Mouse (Mus musculus) intestine, postnatal 0 days (tissue): ENCODE data around the gene Bcr. TPM values are rescaled to one million over a fixed set of nuclear protein-coding genes. Genes with fewer than 3 reads are reported as not detected.
A peak's percentile ranks its signal among the peaks of the same experiment; 100 is the strongest.

Experiments
- ATAC-seq: fragments of 200-750 bp; cut with Nextera tagmentation; 2 replicates; pipeline ENCODE4 v1.8.0; 2017; ENCODE audit warnings: mild to moderate bottlenecking, moderate TSS enrichment, moderate library complexity
- H3K27ac ChIP-seq: fragments of 300-500 bp; sonication (generic); 2 replicates; pipeline ENCODE4 v1.5.1; 2014; ENCODE audit warnings: mild to moderate bottlenecking, low read depth, low read length, moderate library complexity
- H3K27me3 ChIP-seq: fragments of 300-500 bp; sonication (generic); replicated peaks from 2 replicates; pipeline ENCODE4 v1.6.1; 2014; ENCODE audit warnings: low read length, mixed read lengths; ENCODE audit not compliant: control insufficient read depth, insufficient read depth
- H3K36me3 ChIP-seq: fragments of 300-500 bp; sonication (generic); 2 replicates; pipeline ENCODE4 v1.6.1; 2014; ENCODE audit warnings: mild to moderate bottlenecking, moderate library complexity; ENCODE audit not compliant: control insufficient read depth, insufficient read depth
- H3K4me1 ChIP-seq: fragments of 300-500 bp; sonication (generic); replicated peaks from 2 replicates; pipeline ENCODE4 v1.6.1; 2014; ENCODE audit warnings: antibody characterized with exemption, low read length, mixed read lengths; ENCODE audit not compliant: control insufficient read depth, insufficient read depth
- H3K4me2 ChIP-seq: fragments of 300-500 bp; sonication (generic); replicated peaks from 2 replicates; pipeline ENCODE4 v1.6.1; 2014; ENCODE audit warnings: low read depth, mild to moderate bottlenecking, moderate library complexity
- H3K4me3 ChIP-seq: fragments of 300-500 bp; sonication (generic); 2 replicates; pipeline ENCODE4 v1.5.1; 2014; ENCODE audit warnings: low read depth, low read length
- H3K9ac ChIP-seq: fragments of 300-500 bp; sonication (generic); 2 replicates; pipeline ENCODE4 v1.6.1; 2014; ENCODE audit warnings: mild to moderate bottlenecking, low read depth, low read length
- H3K9me3 ChIP-seq: fragments of 300-500 bp; sonication (generic); 2 replicates; pipeline ENCODE4 v1.6.1; 2016; ENCODE audit warnings: mixed run types; ENCODE audit not compliant: control insufficient read depth
- CTCF ChIP-seq: sonication (generic); IDR thresholded peaks from 2 replicates; pipeline ENCODE4 v1.5.1; 2016; ENCODE audit warnings: low read depth, mild to moderate bottlenecking, control low read depth, antibody characterized with exemption, moderate library complexity
- WGBS: fragments of 180-500 bp; shearing (Covaris S2); extraction: QIAGEN DNeasy Blood & Tissue Kit; methylation state at CpG from one replicate; pipeline ENCODE4 v1.1.7; 2014; 5-methylcytosine and 5-hydroxymethylcytosine counted together
- polyA plus RNA-seq: library from polyadenylated mRNA; unstranded; fragments of >200 nt; fragmentation: Nextera tagmentation; extraction: Ambion mirVana; gene quantifications from 2 replicates; pipeline ENCODE4 v1.2.1, GENCODE M21; 2015

Bcr gene
- polyA plus RNA-seq, 1 experiment from 2014 or later, result 26.7 TPM

- no peak for TF ChIP-seq CTCF
- no peak overlapping the region for H3K27ac ChIP-seq
- H3K9me3 ChIP-seq, result no peaks in the 10 kb centered on the region
- peak; percentile 37 for ATAC-seq
- H3K4me2 ChIP-seq, result no peak overlapping the region
- H3K4me1 ChIP-seq, result no peaks in the 10 kb centered on the region
- H3K27me3 ChIP-seq, result no peaks in the 10 kb centered on the region
- WGBS, result 47% methylated on average over 12 of the region's 12 CpGs
- peaks cover 47% of the 10 kb centered on the region for H3K36me3 ChIP-seq
- H3K4me3 ChIP-seq, result no peak overlapping the region
- no peak overlapping the region for H3K9ac ChIP-seq
These were observed 109.9 kb downstream of the Bcr start for GRCm38 (mm10) chr10:75170207-75170850.

DNA sequence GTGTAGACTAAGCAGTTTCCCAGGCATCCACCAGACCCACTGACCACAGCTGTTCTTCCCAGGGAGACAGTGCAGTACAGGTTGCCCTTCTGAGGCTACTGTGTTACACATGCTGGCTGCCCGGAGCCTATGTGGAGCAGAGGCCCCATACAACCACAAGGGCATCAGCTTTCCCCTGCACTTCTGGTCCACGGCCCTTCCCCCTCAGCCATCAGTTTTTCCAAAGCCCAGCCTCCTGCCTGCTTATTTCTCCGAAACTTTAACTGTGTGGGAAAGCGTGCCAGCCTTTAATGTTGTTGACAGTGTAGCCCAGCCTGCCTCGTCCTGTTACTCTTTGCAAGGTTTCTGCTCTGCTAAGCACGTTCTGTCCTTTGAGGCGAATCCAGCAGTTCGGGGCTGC is 112.7 kb downstream of the Bcr start:
- Histone ChIP-seq H3K4me1 (no peaks in the 10 kb centered on the region), H3K4me2 (no peak overlapping the region), H3K4me3 (no peak overlapping the region), H3K27me3 (no peaks in the 10 kb centered on the region), H3K9ac (no peak overlapping the region), H3K27ac (peak overlapping the region; percentile 55; the same call in 1 of the 2 replicates), H3K9me3 (no peaks in the 10 kb centered on the region), H3K36me3 (peaks cover 64% of the 10 kb centered on the region)
- ATAC-seq, result no peak
- WGBS, result 69% methylated on average over 8 of the region's 8 CpGs
- TF ChIP-seq CTCF, result 0 out of 2 replicates have a peak, but pooled peaks have one; percentile 13

DNA sequence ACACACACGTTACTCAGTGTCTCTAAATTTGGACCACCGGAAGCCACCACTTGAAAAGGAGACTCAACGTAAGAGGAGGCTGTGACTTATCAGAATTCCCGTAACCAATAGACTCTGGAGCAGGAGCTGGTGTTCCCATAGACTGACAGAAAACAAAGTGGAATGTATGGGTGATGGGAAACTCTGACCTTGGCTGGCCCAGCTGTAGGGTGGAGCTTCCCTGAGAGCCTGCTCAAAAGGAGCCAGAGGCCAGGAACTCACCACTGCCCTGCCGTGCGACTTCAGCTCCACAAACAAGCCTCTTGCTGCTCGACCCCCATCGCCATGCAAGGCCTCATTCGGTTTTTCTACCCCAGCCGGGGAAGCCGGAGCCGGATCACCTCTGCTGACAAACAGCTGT is 113.3 kb downstream of the Bcr start:
- no peak for ATAC-seq
- Histone ChIP-seq H3K36me3 (peaks cover 64% of the 10 kb centered on the region), H3K27ac (peak overlapping the region; percentile 42; the same call in 1 of the 2 replicates), H3K4me1 (no peaks in the 10 kb centered on the region), H3K9ac (no peak overlapping the region), H3K4me2 (peak overlapping the region; percentile 13; the same call in 1 of the 2 replicates), H3K9me3 (no peaks in the 10 kb centered on the region), H3K27me3 (no peaks in the 10 kb centered on the region), H3K4me3 (no peak overlapping the region)
- WGBS, result 65% methylated on average over 12 of the region's 12 CpGs
- TF ChIP-seq CTCF, result no peak

- H3K4me1 ChIP-seq, result no peaks in the 10 kb centered on the region
- H3K27ac ChIP-seq, result no peak overlapping the region; the same call in 1 of the 2 replicates
- H3K9ac ChIP-seq, result no peak overlapping the region
- no peak for TF ChIP-seq CTCF
- 62% methylated on average over 8 of the region's 8 CpGs for WGBS
- H3K4me2 ChIP-seq, result no peak overlapping the region
- no peak overlapping the region for H3K4me3 ChIP-seq
- H3K9me3 ChIP-seq, result no peaks in the 10 kb centered on the region
- no peaks in the 10 kb centered on the region for H3K27me3 ChIP-seq
- no peak for ATAC-seq
- peaks cover 75% of the 10 kb centered on the region for H3K36me3 ChIP-seq
These were observed 116.1 kb downstream of the Bcr start for GRCm38 (mm10) chr10:75176494-75176893.

GRCm38 (mm10) chr10:75178911-75179310 is 118.5 kb downstream of the Bcr start:
- Histone ChIP-seq H3K4me1 (no peaks in the 10 kb centered on the region), H3K4me3 (no peak overlapping the region), H3K36me3 (peaks cover 89% of the 10 kb centered on the region), H3K27me3 (no peaks in the 10 kb centered on the region), H3K4me2 (no peak overlapping the region), H3K9ac (no peak overlapping the region), H3K27ac (no peak overlapping the region), H3K9me3 (no peaks in the 10 kb centered on the region)
- WGBS, result 93% methylated on average over 5 of the region's 5 CpGs
- ATAC-seq, result no peak
- no peak for TF ChIP-seq CTCF

- H3K4me2 ChIP-seq, result no peak overlapping the region
- no peaks in the 10 kb centered on the region; the same call in 1 of the 2 replicates for H3K4me1 ChIP-seq
- no peaks in the 10 kb centered on the region for H3K9me3 ChIP-seq
- no peak overlapping the region for H3K4me3 ChIP-seq
- ATAC-seq, result peak; percentile 63
- WGBS, result 21% methylated on average over 14 of the region's 14 CpGs
- H3K27ac ChIP-seq, result no peak overlapping the region
- H3K36me3 ChIP-seq, result peaks cover 71% of the 10 kb centered on the region
- peak; percentile 94 for TF ChIP-seq CTCF
- no peaks in the 10 kb centered on the region for H3K27me3 ChIP-seq
- H3K9ac ChIP-seq, result no peak overlapping the region
These were observed 121.9 kb downstream of the Bcr start for GRCm38 (mm10) chr10:75182151-75182774.
